Mouse (Mus musculus) midbrain, embryonic 16.5 days (tissue): ENCODE measurements around the gene Mlf2. TPM values are rescaled to one million over a fixed set of nuclear protein-coding genes. Genes with fewer than 3 reads are reported as not detected.
A peak's percentile ranks its signal among the peaks of the same experiment; 100 is the strongest.

ENCODE experiments used
- ATAC-seq: fragments of 200-750 bp; cut with Nextera tagmentation; 2 replicates; pipeline ENCODE4 v1.8.0; 2017; ENCODE audit warnings: moderate TSS enrichment
- H3K27ac ChIP-seq: fragments of 300-500 bp; sonication (generic); 2 replicates; pipeline ENCODE4 v1.5.1; 2014; ENCODE audit warnings: mild to moderate bottlenecking, low read length, mixed read lengths
- H3K27me3 ChIP-seq: fragments of 300-500 bp; sonication (generic); 2 replicates; pipeline ENCODE4 v1.6.1; 2014; ENCODE audit warnings: low read depth, low read length, mixed read lengths; ENCODE audit not compliant: control insufficient read depth, insufficient read depth
- H3K36me3 ChIP-seq: fragments of 300-500 bp; sonication (generic); 2 replicates; pipeline ENCODE4 v1.6.1; 2014; ENCODE audit warnings: mild to moderate bottlenecking, low read length, moderate library complexity, mixed read lengths; ENCODE audit not compliant: control insufficient read depth, insufficient read depth
- H3K4me1 ChIP-seq: fragments of 300-500 bp; sonication (generic); 2 replicates; pipeline ENCODE4 v1.6.1; 2014; ENCODE audit warnings: mild to moderate bottlenecking, low read length, mixed read lengths; ENCODE audit not compliant: control insufficient read depth, insufficient read depth
- H3K4me2 ChIP-seq: fragments of 300-500 bp; sonication (generic); 2 replicates; pipeline ENCODE4 v1.6.1; 2014; ENCODE audit warnings: mild to moderate bottlenecking, low read length, mixed read lengths
- H3K4me3 ChIP-seq: fragments of 300-500 bp; sonication (generic); 2 replicates; pipeline ENCODE4 v1.5.1; 2014; ENCODE audit warnings: low read depth, mild to moderate bottlenecking, low read length, moderate library complexity, mixed read lengths
- H3K9ac ChIP-seq: fragments of 300-500 bp; sonication (generic); 2 replicates; pipeline ENCODE4 v1.6.1; 2014; ENCODE audit warnings: low read depth, low read length, mixed read lengths
- H3K9me3 ChIP-seq: fragments of 300-500 bp; sonication (generic); replicated peaks from 2 replicates; pipeline ENCODE4 v1.6.1; 2014; ENCODE audit warnings: mild to moderate bottlenecking, low read length, mixed read lengths; ENCODE audit not compliant: control insufficient read depth, poor library complexity, severe bottlenecking
- WGBS: fragments of 180-500 bp; shearing (Covaris S2); extraction: QIAGEN DNeasy Blood & Tissue Kit; methylation state at CpG from one replicate; pipeline ENCODE4 v1.1.7; 2014; 5-methylcytosine and 5-hydroxymethylcytosine counted together
- polyA plus RNA-seq: library from polyadenylated mRNA; unstranded; fragments of >200 nt; fragmentation: Nextera tagmentation; extraction: Ambion mirVana; gene quantifications from 2 replicates; pipeline ENCODE4 v1.2.1, GENCODE M21; 2015

Mlf2 gene
- polyA plus RNA-seq, 1 experiment from 2014 or later: 556 TPM

DNA sequence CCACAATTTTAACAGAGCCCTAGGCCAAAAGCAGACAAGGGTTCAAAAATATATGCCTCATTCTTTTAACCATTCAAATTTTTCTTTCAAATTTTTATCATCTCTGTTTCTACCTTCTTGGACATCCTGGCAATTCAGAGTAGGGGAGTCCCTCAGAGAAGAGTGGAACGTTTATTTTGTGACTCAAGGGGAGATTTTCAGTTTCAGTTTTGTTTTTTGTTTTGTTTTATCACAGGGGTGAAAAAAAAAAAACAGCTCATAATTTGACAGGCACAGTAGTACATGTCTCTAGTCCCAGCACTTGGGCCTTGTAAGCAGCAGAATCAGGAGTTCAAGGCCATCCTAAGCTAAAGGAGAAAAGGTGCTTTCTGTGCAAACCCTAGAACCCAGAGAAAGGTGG, 23.4 kb upstream of the Mlf2 start:
- Histone ChIP-seq H3K27ac (no peak overlapping the region), H3K36me3 (no peaks in the 10 kb centered on the region), H3K4me2 (no peak overlapping the region), H3K9ac (no peak overlapping the region), H3K27me3 (no peaks in the 10 kb centered on the region), H3K9me3 (no peaks in the 10 kb centered on the region), H3K4me3 (no peak overlapping the region), H3K4me1 (peaks cover 27% of the 10 kb centered on the region)
- ATAC-seq: no peak
- 85% methylated on average over 1 of the region's 1 CpGs for WGBS

GRCm38 (mm10) chr6:124910032-124910431, 21.2 kb upstream of the Mlf2 start:
- Histone ChIP-seq H3K27ac (no peak overlapping the region), H3K4me2 (peak overlapping the region; percentile 43), H3K4me1 (peaks cover 29% of the 10 kb centered on the region), H3K9me3 (no peaks in the 10 kb centered on the region), H3K4me3 (no peak overlapping the region), H3K36me3 (peaks cover 14% of the 10 kb centered on the region), H3K9ac (peak overlapping the region; percentile 64), H3K27me3 (no peaks in the 10 kb centered on the region)
- 2% methylated on average over 31 of the region's 32 CpGs for WGBS
- peak; percentile 18 for ATAC-seq

DNA sequence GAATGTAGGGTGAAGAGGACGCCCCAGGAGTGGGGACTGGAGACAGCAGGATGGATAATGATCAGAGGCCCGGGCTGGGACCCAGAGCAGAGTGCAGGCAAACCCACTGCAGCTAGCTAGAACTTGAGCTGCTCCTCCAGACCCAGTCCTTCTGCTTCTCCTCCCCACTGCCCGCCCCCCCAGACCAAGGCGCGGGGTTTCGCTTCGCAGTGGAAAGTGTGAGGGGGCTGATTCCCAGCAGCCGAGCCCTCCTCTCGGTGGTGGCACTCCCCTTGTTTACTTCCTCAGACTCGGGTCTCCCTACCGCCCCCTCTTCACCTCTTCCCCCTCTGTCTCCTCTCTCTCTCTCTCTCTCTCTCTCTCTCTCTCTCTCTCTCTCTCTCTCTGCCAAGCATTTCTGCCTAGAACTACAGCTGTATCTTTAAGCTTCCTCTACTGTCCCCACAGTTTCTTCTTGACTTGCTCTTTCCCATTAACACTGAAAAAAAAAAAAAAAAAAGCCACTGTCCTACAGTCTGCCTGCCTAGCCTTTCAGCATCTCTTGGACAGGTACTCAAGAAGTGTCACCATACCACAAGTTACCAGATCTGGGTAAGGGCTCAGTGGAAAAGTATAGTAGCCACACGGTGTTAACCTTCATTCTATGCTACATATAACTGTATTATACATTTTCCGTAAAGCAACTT, 19.5 kb upstream of the Mlf2 start, which contains the start of gene Lag3:
Gene Lag3, minus strand, starts transcription at position 173 of the 686 bp plus-strand sequence.
- H3K9ac ChIP-seq: no peak within 1 kb of the TSS

GRCm38 (mm10) chr6:124913214-124913613, 18.0 kb upstream of the Mlf2 start:
- Histone ChIP-seq H3K4me2 (no peak overlapping the region), H3K9ac (no peak overlapping the region), H3K4me3 (no peak overlapping the region), H3K4me1 (peaks cover 31% of the 10 kb centered on the region), H3K9me3 (no peaks in the 10 kb centered on the region), H3K27me3 (no peaks in the 10 kb centered on the region), H3K27ac (peak overlapping the region; percentile 100; the same call in 1 of the 2 replicates), H3K36me3 (peaks cover 14% of the 10 kb centered on the region)
- ATAC-seq: no peak
- 63% methylated on average over 6 of the region's 6 CpGs for WGBS

More for the DNA sequence above, 19.5 kb upstream of the Mlf2 start, which contains the start of gene Lag3:
- no peak for ATAC-seq
- WGBS: 23% methylated on average over 12 of the region's 13 CpGs
- Histone ChIP-seq H3K4me3 (no peak within 1 kb of the TSS), H3K4me2 (no peak within 1 kb of the TSS), H3K36me3 (peaks cover 14% of the 10 kb centered on the region), H3K27ac (no peak within 1 kb of the TSS), H3K27me3 (no peaks in the 10 kb centered on the region), H3K9me3 (no peaks in the 10 kb centered on the region), H3K4me1 (peaks cover 31% of the 10 kb centered on the region)

- peaks cover 14% of the 10 kb centered on the region for H3K36me3 ChIP-seq
- H3K27ac ChIP-seq: peak overlapping the region; percentile 100
- peak overlapping the region; percentile 100; the same call in 1 of the 2 replicates for H3K9ac ChIP-seq
- H3K4me2 ChIP-seq: peak overlapping the region; percentile 99; the same call in 1 of the 2 replicates
- ATAC-seq: no peak
- no peaks in the 10 kb centered on the region for H3K9me3 ChIP-seq
- H3K4me1 ChIP-seq: peaks cover 36% of the 10 kb centered on the region
- no peaks in the 10 kb centered on the region for H3K27me3 ChIP-seq
- 52% methylated on average over 14 of the region's 14 CpGs for WGBS
- H3K4me3 ChIP-seq: 0 out of 2 replicates have a peak overlapping the region, but pooled peaks have one; percentile 93
Measured at GRCm38 (mm10) chr6:124913721-124914285, 17.4 kb upstream of the Mlf2 start.

GRCm38 (mm10) chr6:124914511-124914910, 16.7 kb upstream of the Mlf2 start:
- ATAC-seq: no peak
- peaks cover 40% of the 10 kb centered on the region for H3K4me1 ChIP-seq

GRCm38 (mm10) chr6:124915160-124915941, 15.8 kb upstream of the Mlf2 start:
- Histone ChIP-seq H3K27ac (peak overlapping the region; percentile 100), H3K4me3 (peak overlapping the region; percentile 93), H3K4me2 (peak overlapping the region; percentile 99), H3K9ac (peak overlapping the region; percentile 100), H3K9me3 (no peaks in the 10 kb centered on the region), H3K4me1 (peaks cover 37% of the 10 kb centered on the region), H3K27me3 (no peaks in the 10 kb centered on the region), H3K36me3 (peaks cover 14% of the 10 kb centered on the region)
- WGBS: 4% methylated on average over 22 of the region's 22 CpGs
- no peak for ATAC-seq

More at GRCm38 (mm10) chr6:124914511-124914910, 16.7 kb upstream of the Mlf2 start:
- H3K4me3 ChIP-seq: peak overlapping the region; percentile 93
- WGBS: 84% methylated on average over 7 of the region's 7 CpGs
- H3K27me3 ChIP-seq: no peaks in the 10 kb centered on the region
- peak overlapping the region; percentile 100 for H3K9ac ChIP-seq
- peaks cover 14% of the 10 kb centered on the region for H3K36me3 ChIP-seq
- peak overlapping the region; percentile 99 for H3K4me2 ChIP-seq
- peak overlapping the region; percentile 100 for H3K27ac ChIP-seq
- H3K9me3 ChIP-seq: no peaks in the 10 kb centered on the region

DNA sequence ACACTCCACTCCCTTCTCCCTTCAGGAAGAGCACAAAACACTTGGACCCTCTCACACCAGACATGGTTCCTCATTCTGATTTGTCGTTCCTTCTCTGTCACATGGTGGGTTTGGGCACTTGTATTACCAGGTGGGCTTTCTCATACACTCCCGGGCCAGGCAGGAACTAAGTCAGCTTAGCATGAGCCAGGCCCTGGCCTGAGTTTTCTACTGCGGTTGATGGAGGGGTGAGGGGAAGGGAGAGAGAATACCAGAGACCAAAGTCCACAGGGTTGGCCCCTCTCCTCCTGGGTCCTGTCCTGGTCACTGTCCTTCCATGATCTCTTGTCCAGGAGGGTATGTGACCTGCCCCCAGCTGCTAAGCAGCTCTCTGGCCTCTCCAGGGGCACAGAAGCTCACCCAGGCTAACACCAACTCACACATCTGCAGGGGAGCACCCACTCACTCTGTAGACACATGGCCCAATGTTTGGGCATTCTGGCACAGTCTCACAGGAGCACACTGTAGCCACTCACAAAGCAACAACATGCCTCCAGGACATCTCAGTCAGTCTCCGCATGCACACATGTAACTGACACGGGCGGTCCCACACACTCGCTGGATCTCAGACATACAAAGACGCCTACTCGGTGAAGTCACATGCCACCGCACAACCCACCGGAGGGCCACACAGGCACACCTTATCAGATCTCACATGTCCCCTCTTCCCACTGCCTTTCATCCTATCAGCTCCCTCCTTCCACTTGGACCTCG, 15.1 kb upstream of the Mlf2 start:
- H3K9me3 ChIP-seq: no peaks in the 10 kb centered on the region
- under 1% methylated on average over 12 of the region's 12 CpGs for WGBS
- peak overlapping the region; percentile 100 for H3K9ac ChIP-seq
- H3K4me3 ChIP-seq: peak overlapping the region; percentile 93
- H3K27ac ChIP-seq: peak overlapping the region; percentile 100
- H3K36me3 ChIP-seq: peaks cover 14% of the 10 kb centered on the region
- peak overlapping the region; percentile 99 for H3K4me2 ChIP-seq
- ATAC-seq: no peak
- H3K27me3 ChIP-seq: no peaks in the 10 kb centered on the region
- peaks cover 44% of the 10 kb centered on the region for H3K4me1 ChIP-seq
